Mouse (Mus musculus) E14TG2a.4 (cell line): ENCODE data around the gene Plscr4.
A peak's percentile ranks its signal among the peaks of the same experiment; 100 is the strongest.

Experiments
- H3K27me3 ChIP-seq: 2 replicates; pipeline ENCODE4 v1.6.1; 2014; ENCODE audit warnings: low read length, control low read depth; ENCODE audit not compliant: insufficient read depth
- H3K36me3 ChIP-seq: 2 replicates; pipeline ENCODE4 v1.6.1; 2014; ENCODE audit warnings: low read length, control low read depth; ENCODE audit not compliant: insufficient read depth
- H3K4me1 ChIP-seq: replicated peaks from 2 replicates; pipeline ENCODE4 v1.6.1; 2014; ENCODE audit warnings: low read depth, low read length, control low read depth
- H3K4me3 ChIP-seq: replicated peaks from 2 replicates; pipeline ENCODE4 v1.5.1; 2014; ENCODE audit warnings: mild to moderate bottlenecking, low read length
- H3K9me3 ChIP-seq: 2 replicates; pipeline ENCODE4 v1.6.1; 2014; ENCODE audit warnings: low read length, control low read depth
- CTCF ChIP-seq: conservative IDR thresholded peaks from 2 replicates; pipeline ENCODE4 v1.5.1; 2014; ENCODE audit warnings: low read length
- NANOG ChIP-seq: IDR thresholded peaks from 2 replicates; pipeline ENCODE4 v1.6.1; 2014; ENCODE audit warnings: borderline replicate concordance, low read length, mixed read lengths
- POU5F1 ChIP-seq: IDR thresholded peaks from 2 replicates; pipeline ENCODE4 v1.6.1; 2014; ENCODE audit warnings: low read length, borderline replicate concordance

Plscr4 gene

DNA sequence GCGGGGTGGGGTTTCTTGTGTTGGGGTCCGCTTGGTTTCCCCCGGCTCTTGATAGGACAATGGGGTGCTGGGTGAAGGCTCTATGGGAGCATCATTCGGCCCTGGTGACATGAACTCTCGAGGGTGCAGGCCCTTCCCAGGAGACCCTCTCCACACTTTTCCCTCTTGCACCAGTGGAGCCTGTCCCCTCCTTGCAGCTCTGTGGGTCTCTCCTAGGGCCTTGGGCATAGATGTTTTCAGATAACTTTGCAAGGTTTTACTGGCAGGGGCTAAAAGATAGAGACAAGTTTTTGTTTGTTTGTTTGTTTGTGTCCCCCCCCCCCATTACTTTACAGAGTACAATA, 858 bp downstream of the Plscr4 start:
- H3K4me3 ChIP-seq: peak overlapping the region; percentile 79
- H3K27me3 ChIP-seq: peaks cover 15% of the 10 kb centered on the region
- no peaks in the 10 kb centered on the region for H3K36me3 ChIP-seq
- peaks cover 4% of the 10 kb centered on the region; the same call in 1 of the 2 replicates for H3K4me1 ChIP-seq
- no peaks in the 10 kb centered on the region for H3K9me3 ChIP-seq
- TF ChIP-seq NANOG (no peak), CTCF (no peak), POU5F1 (no peak)

DNA sequence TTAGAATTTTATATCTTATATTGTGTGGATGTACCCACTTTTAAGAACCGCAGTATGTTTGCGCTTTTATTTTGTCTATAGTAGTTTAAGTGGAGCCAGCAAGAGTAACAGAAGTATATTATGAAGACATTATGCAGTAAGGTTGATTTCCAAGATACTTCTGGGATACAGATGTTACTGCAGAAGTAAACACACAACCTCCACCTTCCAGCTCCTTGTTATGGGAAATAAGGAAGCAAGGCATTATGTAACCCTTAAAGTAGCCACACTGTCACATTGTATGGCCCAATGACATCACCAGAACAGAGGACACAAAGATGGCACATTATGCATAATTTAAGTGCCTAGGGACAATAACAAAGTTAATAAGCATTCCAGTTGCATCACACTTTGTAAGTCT, 1.2 kb downstream of the Plscr4 start:
- Histone ChIP-seq H3K4me1 (peaks cover 4% of the 10 kb centered on the region; the same call in 1 of the 2 replicates), H3K9me3 (no peaks in the 10 kb centered on the region), H3K36me3 (no peaks in the 10 kb centered on the region), H3K4me3 (no peak overlapping the region), H3K27me3 (peaks cover 15% of the 10 kb centered on the region)
- TF ChIP-seq NANOG: no peak
- TF ChIP-seq CTCF: no peak
- no peak for TF ChIP-seq POU5F1

DNA sequence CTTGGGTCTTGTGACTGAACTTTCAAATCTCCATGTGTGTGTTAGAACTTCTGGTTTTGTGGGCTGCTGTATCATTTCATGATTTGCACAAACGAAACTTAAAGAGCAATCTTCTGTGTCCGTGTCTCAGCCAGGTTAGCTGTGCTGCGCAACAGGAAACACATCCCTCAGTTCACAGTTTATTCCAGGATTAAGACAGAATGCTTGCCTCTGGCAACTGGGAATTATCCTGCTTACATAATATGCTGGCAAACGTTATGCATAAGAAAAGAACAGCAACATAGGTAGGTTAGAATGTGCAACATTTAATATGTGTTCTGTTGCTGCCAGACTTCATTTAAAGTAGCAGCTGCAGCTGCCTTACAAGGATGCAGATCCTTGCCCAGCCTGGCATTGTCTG, 10.6 kb downstream of the Plscr4 start:
- TF ChIP-seq NANOG: no peak
- no peak for TF ChIP-seq CTCF
- TF ChIP-seq POU5F1: no peak
- no peaks in the 10 kb centered on the region for H3K9me3 ChIP-seq
- H3K36me3 ChIP-seq: no peaks in the 10 kb centered on the region
- H3K4me1 ChIP-seq: no peaks in the 10 kb centered on the region
- no peaks in the 10 kb centered on the region for H3K27me3 ChIP-seq
- H3K4me3 ChIP-seq: no peak overlapping the region

DNA sequence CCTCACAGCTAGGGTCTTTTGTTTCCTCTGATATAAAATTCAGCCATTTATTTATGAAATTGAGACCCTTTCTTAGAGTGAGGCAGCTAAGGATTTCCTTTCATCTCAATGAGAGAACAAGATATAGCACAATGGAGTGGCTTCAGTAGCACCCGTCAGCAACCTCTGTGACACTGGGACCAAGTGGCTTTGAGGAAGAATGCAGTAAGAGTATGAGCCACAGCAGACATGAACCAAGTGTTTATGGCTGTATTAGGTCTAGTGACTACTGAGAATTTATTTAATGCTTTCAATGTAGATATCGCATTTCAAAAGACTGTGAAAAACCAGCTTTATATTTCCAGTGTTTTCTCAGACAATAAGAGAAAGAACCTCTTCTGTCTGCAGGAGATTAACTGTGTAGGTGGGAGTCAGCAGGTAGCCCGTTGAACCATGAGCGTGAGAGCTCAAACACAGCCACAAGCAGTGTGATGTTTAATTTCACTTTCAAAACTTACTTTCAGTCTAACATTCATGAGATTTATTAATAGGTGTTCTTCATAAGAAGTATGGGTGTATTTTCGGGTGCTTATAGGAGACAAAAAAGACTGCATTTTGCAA, 15.2 kb downstream of the Plscr4 start:
- TF ChIP-seq POU5F1 (no peak), NANOG (no peak), CTCF (no peak)
- Histone ChIP-seq H3K4me3 (no peak overlapping the region), H3K9me3 (no peaks in the 10 kb centered on the region), H3K4me1 (no peaks in the 10 kb centered on the region), H3K27me3 (no peaks in the 10 kb centered on the region), H3K36me3 (no peaks in the 10 kb centered on the region)

DNA sequence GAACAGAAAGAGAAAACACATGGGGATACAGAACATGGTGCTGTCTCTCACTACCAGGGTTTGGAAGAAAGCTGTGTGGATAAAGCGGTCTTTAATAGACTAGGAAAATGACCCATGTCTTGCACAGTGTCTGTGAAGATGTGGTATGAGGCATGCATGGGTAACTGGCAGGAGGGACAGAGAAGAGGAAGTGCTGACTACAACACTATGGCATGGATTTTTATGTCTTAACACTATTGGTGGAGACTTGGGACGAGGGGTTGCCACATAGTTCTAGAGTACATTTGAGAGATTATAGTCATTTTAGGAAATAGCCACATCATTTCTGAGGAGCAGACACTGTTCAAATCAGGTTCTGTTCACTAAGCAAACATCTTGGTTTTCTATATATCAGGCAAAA, 16.0 kb downstream of the Plscr4 start:
- no peaks in the 10 kb centered on the region for H3K27me3 ChIP-seq
- H3K4me3 ChIP-seq: no peak overlapping the region
- H3K36me3 ChIP-seq: no peaks in the 10 kb centered on the region
- no peaks in the 10 kb centered on the region for H3K4me1 ChIP-seq
- TF ChIP-seq CTCF (no peak), POU5F1 (no peak), NANOG (no peak)
- H3K9me3 ChIP-seq: no peaks in the 10 kb centered on the region

DNA sequence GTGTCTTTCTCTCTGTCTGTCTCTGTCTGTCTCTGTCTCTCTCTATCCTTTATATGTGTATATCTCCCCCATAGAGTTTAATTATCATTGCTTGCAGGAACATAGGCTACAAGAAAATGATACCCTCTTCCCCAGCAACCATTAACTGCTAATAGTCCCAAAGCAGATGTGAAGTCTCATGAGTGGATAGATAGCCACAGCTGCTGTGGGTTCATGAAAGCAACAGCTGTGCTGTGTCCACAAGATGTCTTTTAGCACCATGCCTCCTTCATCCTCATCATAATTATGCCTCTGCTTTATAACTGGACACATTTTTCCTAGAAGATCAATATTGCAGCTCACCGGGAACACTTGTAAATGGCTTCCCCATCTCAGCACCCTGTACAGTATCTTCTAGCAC, 17.1 kb downstream of the Plscr4 start:
- Histone ChIP-seq H3K36me3 (no peaks in the 10 kb centered on the region), H3K27me3 (no peaks in the 10 kb centered on the region), H3K9me3 (no peaks in the 10 kb centered on the region), H3K4me1 (no peaks in the 10 kb centered on the region), H3K4me3 (no peak overlapping the region)
- no peak for TF ChIP-seq POU5F1
- no peak for TF ChIP-seq NANOG
- TF ChIP-seq CTCF: no peak

DNA sequence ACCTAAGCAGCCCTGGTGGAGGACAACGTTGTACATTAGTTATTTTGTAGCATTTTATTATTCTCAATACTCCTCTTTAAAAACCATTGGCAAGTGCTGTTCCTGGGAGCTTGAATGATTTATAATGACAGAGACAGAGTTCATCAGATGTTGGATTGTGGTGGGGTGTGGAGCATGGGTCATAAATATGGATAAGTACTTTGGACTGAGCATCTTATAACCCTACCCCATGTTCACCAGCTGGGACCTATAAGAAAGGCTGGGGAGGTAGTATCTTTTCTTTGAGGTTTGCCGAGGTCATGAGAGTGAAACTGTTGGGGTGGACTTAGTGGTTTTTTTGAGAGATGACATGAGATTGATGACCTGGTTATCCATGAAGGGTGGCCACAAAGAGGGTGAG, 24.5 kb downstream of the Plscr4 start:
- no peak overlapping the region for H3K4me3 ChIP-seq
- no peaks in the 10 kb centered on the region for H3K27me3 ChIP-seq
- no peaks in the 10 kb centered on the region for H3K4me1 ChIP-seq
- TF ChIP-seq NANOG (no peak), CTCF (no peak), POU5F1 (no peak)
- no peaks in the 10 kb centered on the region for H3K9me3 ChIP-seq
- H3K36me3 ChIP-seq: no peaks in the 10 kb centered on the region

DNA sequence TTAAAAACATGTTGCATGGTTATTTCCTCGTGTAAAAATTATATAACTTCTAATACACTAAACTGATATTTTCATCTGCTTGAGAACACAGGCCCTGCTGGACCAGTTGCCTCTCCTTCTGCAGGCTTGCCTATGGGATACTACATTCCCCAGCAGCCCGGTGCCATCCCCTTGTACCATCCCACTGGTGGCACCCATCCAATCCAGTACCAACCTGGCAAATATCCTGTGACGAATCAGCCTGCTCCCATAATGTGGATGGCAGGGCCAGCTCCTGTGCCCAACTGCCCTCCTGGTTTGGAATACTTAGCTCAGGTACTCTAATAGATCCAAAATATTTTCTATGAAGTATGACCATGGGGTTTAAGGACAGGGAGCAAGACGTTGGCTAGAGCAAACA, 25.4 kb downstream of the Plscr4 start:
- H3K4me3 ChIP-seq: no peak overlapping the region
- H3K4me1 ChIP-seq: no peaks in the 10 kb centered on the region

DNA sequence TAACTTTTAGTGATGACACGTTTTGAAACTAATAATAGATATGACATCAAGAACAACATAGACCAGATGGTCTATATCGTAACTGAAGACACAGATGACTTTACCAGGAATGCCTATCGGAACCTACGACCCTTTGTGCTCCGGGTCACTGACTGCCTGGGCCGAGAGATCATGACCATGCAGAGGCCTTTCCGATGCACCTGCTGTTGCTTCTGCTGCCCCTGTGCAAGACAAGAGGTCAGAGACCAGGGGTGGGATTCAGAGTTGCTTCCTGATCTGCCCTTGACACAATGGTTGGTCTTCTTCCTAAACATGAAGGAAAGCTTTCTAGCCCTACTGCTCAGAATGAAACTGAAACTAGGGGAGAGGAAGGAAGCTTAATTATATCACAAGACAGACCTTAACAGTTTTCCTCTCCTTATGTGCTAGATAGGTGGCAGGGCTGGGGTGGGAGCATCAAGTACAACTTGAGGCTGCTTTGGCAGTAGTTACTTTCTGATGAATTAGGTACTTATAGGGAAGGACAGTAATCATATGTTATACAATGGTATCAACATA, 27.6 kb downstream of the Plscr4 start:
- Histone ChIP-seq H3K36me3 (no peaks in the 10 kb centered on the region), H3K27me3 (no peaks in the 10 kb centered on the region), H3K4me1 (no peaks in the 10 kb centered on the region), H3K4me3 (no peak overlapping the region), H3K9me3 (no peaks in the 10 kb centered on the region)
- TF ChIP-seq POU5F1: no peak
- no peak for TF ChIP-seq NANOG
- no peak for TF ChIP-seq CTCF

More for the DNA sequence above, 25.4 kb downstream of the Plscr4 start:
- no peak for TF ChIP-seq NANOG
- TF ChIP-seq CTCF: no peak
- TF ChIP-seq POU5F1: no peak
- H3K9me3 ChIP-seq: no peaks in the 10 kb centered on the region
- H3K27me3 ChIP-seq: no peaks in the 10 kb centered on the region
- no peaks in the 10 kb centered on the region for H3K36me3 ChIP-seq
